Mouse (Mus musculus): ENCODE data around the gene Hspd1. TPM values are rescaled to one million over a fixed set of nuclear protein-coding genes. Genes with fewer than 3 reads are reported as not detected.
"Not testable (repeated sequence)": the region's sequence is repeated elsewhere in the genome, so short reads cannot be mapped to it uniquely, and the experiment has no call there.

The Hspd1 gene
- polyA plus RNA-seq, 1 experiment from 2014 or later = 255 TPM

DNA sequence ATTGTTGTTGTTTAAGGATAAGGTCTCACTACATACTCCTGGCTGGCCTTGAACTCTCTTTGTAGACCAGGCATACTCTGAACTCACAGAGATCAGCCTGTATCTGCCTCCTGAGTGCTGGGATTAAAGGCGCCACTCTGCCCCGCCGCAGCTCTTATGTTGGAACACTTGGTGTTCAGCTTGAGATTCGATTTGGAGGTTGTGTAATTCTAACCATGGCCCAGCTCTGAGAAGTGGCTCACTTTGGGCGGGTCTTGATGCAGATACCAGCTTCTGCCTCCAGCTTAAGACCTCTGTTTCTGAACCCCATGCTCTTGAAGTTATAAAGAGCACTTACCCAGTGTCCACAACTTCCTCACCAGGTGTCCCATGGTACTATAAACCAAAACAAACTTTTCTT, 41.7 kb upstream of the Hspd1 start:
- no peaks in the 10 kb centered on the region for H3K36me3 ChIP-seq (ENCODE audit: control insufficient read depth, insufficient read depth, low read length)
- no peak overlapping the region for H3K9ac ChIP-seq (ENCODE audit: low read depth, low read length)
- H3K4me3 ChIP-seq (ENCODE audit: low read depth, low read length) = no peak overlapping the region
- peaks cover 19% of the 10 kb centered on the region for H3K4me1 ChIP-seq (ENCODE audit: control insufficient read depth, insufficient read depth, low read length)
- no peak overlapping the region for H3K4me2 ChIP-seq (ENCODE audit: low read length)
- H3K9me3 ChIP-seq (replicated peaks; ENCODE audit: control insufficient read depth, low read length, poor library complexity, severe bottlenecking) = no peaks in the 10 kb centered on the region
- H3K27me3 ChIP-seq (ENCODE audit: control insufficient read depth, insufficient read depth, low read depth, low read length) = no peaks in the 10 kb centered on the region
- ATAC-seq = no peak
- 94% methylated on average over 5 of the region's 5 CpGs for WGBS
- H3K27ac ChIP-seq (ENCODE audit: low read length) = no peak overlapping the region

DNA sequence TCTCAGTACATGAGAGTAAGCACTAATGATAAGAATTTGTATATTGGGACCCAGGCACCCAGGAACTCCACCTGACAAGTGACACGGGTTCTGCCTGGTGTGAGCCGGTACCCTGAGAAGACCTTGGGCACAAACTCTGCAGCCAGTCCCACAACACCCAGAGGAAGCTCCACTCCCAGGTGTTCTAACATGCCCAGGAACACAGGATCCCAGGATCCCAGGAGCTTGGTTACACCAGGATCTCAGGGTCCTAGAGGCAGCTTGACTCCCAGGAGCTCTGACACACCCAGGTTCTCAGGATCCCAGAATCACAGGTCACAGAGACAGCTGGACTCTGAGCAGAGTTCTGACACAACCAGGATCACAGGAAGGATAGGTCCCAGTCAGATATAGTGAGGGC, 36.1 kb upstream of the Hspd1 start:
- WGBS = 95% methylated on average over 2 of the region's 2 CpGs
- ATAC-seq; H3K9ac ChIP-seq (ENCODE audit: low read depth, low read length); H3K4me3 ChIP-seq (ENCODE audit: low read depth, low read length); H3K27ac ChIP-seq (ENCODE audit: low read length); H3K4me2 ChIP-seq (ENCODE audit: low read length); H3K27me3 ChIP-seq (ENCODE audit: control insufficient read depth, insufficient read depth, low read depth, low read length); H3K36me3 ChIP-seq (ENCODE audit: control insufficient read depth, insufficient read depth, low read length); H3K4me1 ChIP-seq (ENCODE audit: control insufficient read depth, insufficient read depth, low read length); H3K9me3 ChIP-seq (replicated peaks; ENCODE audit: control insufficient read depth, low read length, poor library complexity, severe bottlenecking): not testable (repeated sequence)

DNA sequence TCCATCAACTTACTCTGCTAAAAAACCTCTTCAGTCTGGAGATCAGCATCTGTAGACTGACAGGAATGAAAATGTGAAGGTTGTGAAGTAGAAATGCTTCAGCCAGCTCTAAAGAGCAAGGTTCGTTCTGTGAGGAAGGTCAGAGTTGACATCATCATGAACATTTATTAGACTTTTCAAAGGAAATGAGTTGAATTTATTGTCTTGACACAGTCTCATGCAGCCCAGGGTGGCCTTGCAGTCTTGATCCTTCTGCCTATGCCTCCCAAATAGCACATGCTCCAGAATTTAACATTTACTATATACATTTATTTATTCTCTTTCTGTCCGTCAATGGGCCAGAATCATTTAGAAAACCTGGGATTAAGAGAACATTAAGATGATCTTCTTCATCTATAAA, 35.5 kb upstream of the Hspd1 start:
- no peaks in the 10 kb centered on the region for H3K27me3 ChIP-seq (ENCODE audit: control insufficient read depth, insufficient read depth, low read depth, low read length)
- H3K4me1 ChIP-seq (ENCODE audit: control insufficient read depth, insufficient read depth, low read length) = no peaks in the 10 kb centered on the region
- WGBS = 89% methylated on average over 2 of the region's 2 CpGs
- H3K4me3 ChIP-seq (ENCODE audit: low read depth, low read length) = no peak overlapping the region
- no peak overlapping the region for H3K9ac ChIP-seq (ENCODE audit: low read depth, low read length)
- ATAC-seq = no peak
- no peaks in the 10 kb centered on the region for H3K36me3 ChIP-seq (ENCODE audit: control insufficient read depth, insufficient read depth, low read length)
- H3K27ac ChIP-seq (ENCODE audit: low read length) = no peak overlapping the region
- H3K4me2 ChIP-seq (ENCODE audit: low read length) = no peak overlapping the region
- no peaks in the 10 kb centered on the region for H3K9me3 ChIP-seq (replicated peaks; ENCODE audit: control insufficient read depth, low read length, poor library complexity, severe bottlenecking)

DNA sequence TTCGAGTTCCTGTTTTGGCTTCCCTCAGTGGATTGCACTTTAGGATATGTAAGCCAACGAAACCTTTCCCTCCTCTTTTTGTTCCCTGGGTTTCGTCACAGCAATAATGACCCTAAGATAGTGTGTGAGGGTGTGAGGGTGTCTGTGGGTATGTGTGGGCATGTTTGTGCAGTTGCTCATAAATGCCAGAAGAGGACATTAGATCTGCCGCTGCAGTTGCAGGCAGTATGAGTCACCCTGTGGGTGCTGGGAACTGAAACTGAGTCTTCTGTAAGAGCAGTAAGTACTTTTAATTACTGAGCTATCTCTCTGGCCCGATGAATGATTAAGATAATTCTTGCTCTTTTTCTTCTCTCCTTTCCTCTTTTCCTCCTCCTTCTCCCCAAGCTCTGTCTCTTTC, 35.0 kb upstream of the Hspd1 start:
- no peak overlapping the region for H3K4me2 ChIP-seq (ENCODE audit: low read length)
- H3K4me1 ChIP-seq (ENCODE audit: control insufficient read depth, insufficient read depth, low read length) = no peaks in the 10 kb centered on the region
- ATAC-seq = no peak
- WGBS = 92% methylated on average over 5 of the region's 5 CpGs
- no peak overlapping the region for H3K27ac ChIP-seq (ENCODE audit: low read length)
- H3K27me3 ChIP-seq (ENCODE audit: control insufficient read depth, insufficient read depth, low read depth, low read length) = no peaks in the 10 kb centered on the region
- no peak overlapping the region for H3K9ac ChIP-seq (ENCODE audit: low read depth, low read length)
- H3K9me3 ChIP-seq (replicated peaks; ENCODE audit: control insufficient read depth, low read length, poor library complexity, severe bottlenecking) = no peaks in the 10 kb centered on the region
- no peak overlapping the region for H3K4me3 ChIP-seq (ENCODE audit: low read depth, low read length)
- no peaks in the 10 kb centered on the region for H3K36me3 ChIP-seq (ENCODE audit: control insufficient read depth, insufficient read depth, low read length)

DNA sequence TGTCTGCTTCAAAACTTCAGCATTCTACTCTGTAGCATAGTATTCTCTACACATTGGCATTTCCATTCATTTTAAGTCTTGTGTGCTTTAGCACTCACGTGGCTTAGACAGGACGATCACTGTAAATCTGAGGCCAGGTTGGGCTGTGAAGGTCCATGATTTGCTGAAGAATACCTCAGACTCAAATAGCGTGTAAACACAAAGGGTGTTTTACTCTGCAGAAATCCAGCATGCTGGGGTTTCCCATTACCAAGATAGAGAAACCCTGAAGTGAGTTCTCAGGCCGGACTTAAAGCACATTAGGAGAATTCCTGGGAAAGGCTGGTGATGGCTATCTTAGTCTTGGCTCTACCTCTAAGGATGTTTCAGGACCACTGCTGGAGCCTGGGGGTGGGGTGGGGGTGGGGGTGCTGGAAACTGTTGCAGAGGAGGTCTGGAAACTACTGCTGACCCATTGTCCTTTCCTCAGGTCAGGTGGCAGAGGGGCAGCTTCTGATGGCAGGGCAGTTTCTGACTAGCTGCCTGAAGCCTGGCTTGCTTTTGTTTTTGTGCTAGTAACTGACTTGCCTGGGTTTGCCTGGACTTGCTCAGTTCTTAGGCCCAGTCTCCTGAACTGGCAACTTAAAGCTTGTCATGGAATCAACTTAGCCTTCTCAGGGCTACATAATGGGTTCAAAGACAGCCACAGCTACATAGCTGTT, 21.2 kb upstream of the Hspd1 start:
- no peak overlapping the region for H3K4me3 ChIP-seq (ENCODE audit: low read depth, low read length)
- ATAC-seq = no peak
- no peaks in the 10 kb centered on the region for H3K27me3 ChIP-seq (ENCODE audit: control insufficient read depth, insufficient read depth, low read depth, low read length)
- no peak overlapping the region for H3K9ac ChIP-seq (ENCODE audit: low read depth, low read length)
- H3K27ac ChIP-seq (ENCODE audit: low read length) = no peak overlapping the region
- no peak overlapping the region for H3K4me2 ChIP-seq (ENCODE audit: low read length)
- 0 out of 2 replicates have a peak, but pooled peaks cover 4% of the 10 kb centered on the region for H3K9me3 ChIP-seq (replicated peaks; ENCODE audit: control insufficient read depth, low read length, poor library complexity, severe bottlenecking)
- H3K4me1 ChIP-seq (ENCODE audit: control insufficient read depth, insufficient read depth, low read length) = no peaks in the 10 kb centered on the region
- H3K36me3 ChIP-seq (ENCODE audit: control insufficient read depth, insufficient read depth, low read length) = no peaks in the 10 kb centered on the region
- 90% methylated on average over 4 of the region's 4 CpGs for whole genome bisulfite sequencing

DNA sequence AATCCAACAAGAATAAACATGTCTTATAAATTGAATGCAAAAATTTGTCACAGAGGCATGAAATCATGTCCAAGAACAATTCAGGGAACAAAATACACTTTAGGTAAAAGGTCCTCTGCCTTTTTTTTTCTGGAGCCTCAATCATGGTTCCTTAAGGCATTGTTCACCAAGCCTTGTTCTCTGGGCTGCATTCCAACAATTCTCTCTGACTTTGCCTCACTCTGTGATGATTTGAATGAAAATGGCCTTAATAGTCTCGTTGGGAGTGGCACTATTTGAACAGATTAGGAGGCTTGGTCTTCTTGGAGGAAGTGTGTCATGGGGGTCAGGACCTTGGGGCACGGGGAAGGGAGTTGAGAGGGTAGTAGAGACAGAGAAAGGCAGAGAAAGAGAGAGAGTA, 20.4 kb upstream of the Hspd1 start:
- Histone ChIP-seq H3K4me1 (ENCODE audit: control insufficient read depth, insufficient read depth, low read length) (no peaks in the 10 kb centered on the region), H3K9me3 (replicated peaks; ENCODE audit: control insufficient read depth, low read length, poor library complexity, severe bottlenecking) (0 out of 2 replicates have a peak, but pooled peaks cover 4% of the 10 kb centered on the region), H3K9ac (ENCODE audit: low read depth, low read length) (no peak overlapping the region), H3K27ac (ENCODE audit: low read length) (no peak overlapping the region), H3K4me3 (ENCODE audit: low read depth, low read length) (no peak overlapping the region), H3K36me3 (ENCODE audit: control insufficient read depth, insufficient read depth, low read length) (no peaks in the 10 kb centered on the region), H3K27me3 (ENCODE audit: control insufficient read depth, insufficient read depth, low read depth, low read length) (no peaks in the 10 kb centered on the region), H3K4me2 (ENCODE audit: low read length) (no peak overlapping the region)
- 22% methylated on average over 2 of the region's 2 CpGs for WGBS
- ATAC-seq = no peak

DNA sequence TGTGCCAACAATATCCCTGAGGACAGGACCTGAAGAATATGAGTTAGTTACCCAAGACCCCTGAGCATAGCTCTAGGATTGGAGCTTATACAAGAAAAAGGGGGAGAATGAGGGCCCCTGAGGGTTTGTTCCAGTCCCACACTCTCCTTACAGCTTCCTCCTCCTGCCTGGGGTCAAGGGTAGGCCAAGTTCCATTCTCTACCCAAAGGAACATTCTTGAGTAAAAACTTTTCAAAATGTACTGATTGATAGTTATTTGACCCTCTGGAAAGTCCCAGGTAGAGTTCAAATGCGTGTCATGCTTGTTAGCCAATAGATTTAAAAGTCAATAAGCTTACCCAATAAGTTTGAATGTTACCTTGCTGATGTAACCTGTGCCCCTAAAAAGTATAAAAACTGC, 19.6 kb upstream of the Hspd1 start:
- no peak for ATAC-seq
- Histone ChIP-seq H3K27ac (ENCODE audit: low read length) (no peak overlapping the region), H3K9ac (ENCODE audit: low read depth, low read length) (no peak overlapping the region), H3K36me3 (ENCODE audit: control insufficient read depth, insufficient read depth, low read length) (no peaks in the 10 kb centered on the region), H3K4me2 (ENCODE audit: low read length) (no peak overlapping the region), H3K27me3 (ENCODE audit: control insufficient read depth, insufficient read depth, low read depth, low read length) (no peaks in the 10 kb centered on the region), H3K9me3 (replicated peaks; ENCODE audit: control insufficient read depth, low read length, poor library complexity, severe bottlenecking) (0 out of 2 replicates have a peak, but pooled peaks cover 4% of the 10 kb centered on the region), H3K4me1 (ENCODE audit: control insufficient read depth, insufficient read depth, low read length) (no peaks in the 10 kb centered on the region), H3K4me3 (ENCODE audit: low read depth, low read length) (no peak overlapping the region)
- WGBS = 86% methylated on average over 1 of the region's 1 CpGs

DNA sequence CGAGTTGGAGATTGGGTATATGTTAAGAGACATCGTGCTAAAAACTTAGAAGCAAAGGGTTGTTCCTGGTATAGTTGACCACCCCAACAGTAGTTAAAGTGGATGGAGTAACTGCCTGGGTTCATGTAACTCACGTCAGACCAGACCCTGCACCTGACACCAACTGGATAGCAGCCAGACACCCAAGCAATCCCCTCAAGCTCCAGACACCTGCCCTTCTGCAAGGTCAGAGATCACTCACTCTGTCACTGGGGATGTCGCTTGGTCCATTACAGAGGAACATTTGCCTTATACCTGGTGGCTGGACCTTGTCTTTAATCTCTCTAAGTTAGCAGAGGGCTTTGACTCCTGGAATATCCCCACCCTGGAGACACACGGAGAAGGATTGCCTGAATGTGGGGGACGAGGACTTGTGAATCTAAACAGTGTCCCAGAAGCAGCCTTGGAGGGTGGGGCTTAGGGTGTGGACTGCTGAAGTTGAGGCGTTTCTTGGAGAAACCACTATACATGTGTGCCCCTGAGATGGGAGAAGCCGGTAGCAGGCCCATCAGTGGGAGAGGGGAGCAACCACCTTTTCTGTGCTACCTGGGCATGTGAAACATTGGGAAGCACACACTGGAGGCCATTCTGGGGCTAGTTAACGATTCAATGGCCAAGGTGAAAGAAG, 19.0 kb upstream of the Hspd1 start:
- H3K27ac ChIP-seq (ENCODE audit: low read length) = no peak overlapping the region
- 89% methylated on average over 9 of the region's 9 CpGs for WGBS
- no peak overlapping the region for H3K9ac ChIP-seq (ENCODE audit: low read depth, low read length)
- H3K9me3 ChIP-seq (replicated peaks; ENCODE audit: control insufficient read depth, low read length, poor library complexity, severe bottlenecking) = 0 out of 2 replicates have a peak, but pooled peaks cover 4% of the 10 kb centered on the region
- no peaks in the 10 kb centered on the region for H3K27me3 ChIP-seq (ENCODE audit: control insufficient read depth, insufficient read depth, low read depth, low read length)
- H3K4me1 ChIP-seq (ENCODE audit: control insufficient read depth, insufficient read depth, low read length) = no peaks in the 10 kb centered on the region
- H3K36me3 ChIP-seq (ENCODE audit: control insufficient read depth, insufficient read depth, low read length) = no peaks in the 10 kb centered on the region
- no peak overlapping the region for H3K4me2 ChIP-seq (ENCODE audit: low read length)
- ATAC-seq = no peak
- no peak overlapping the region for H3K4me3 ChIP-seq (ENCODE audit: low read depth, low read length)

DNA sequence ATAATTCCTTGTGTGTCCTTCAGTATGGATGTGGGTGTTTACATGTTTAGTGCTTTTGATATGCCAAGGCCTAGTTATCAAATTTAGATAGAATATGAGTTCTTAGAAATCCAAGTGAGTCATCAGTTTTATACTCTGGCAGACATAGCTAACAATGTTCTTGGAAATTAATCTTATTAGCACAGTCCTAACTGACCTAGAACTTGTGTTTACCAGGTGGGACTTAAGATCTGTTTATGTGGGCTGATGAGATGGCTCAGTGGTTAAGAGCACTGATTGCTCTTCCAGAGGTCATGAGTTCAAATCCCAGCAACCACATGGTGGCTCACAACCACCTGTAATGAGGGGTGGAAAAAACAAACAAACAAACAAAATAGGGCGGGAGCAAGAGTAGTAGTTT, 4.4 kb upstream of the Hspd1 start:
- no peak for ATAC-seq
- no peak overlapping the region for H3K4me3 ChIP-seq (ENCODE audit: low read depth, low read length)
- H3K9ac ChIP-seq (ENCODE audit: low read depth, low read length) = no peak overlapping the region
- H3K9me3 ChIP-seq (replicated peaks; ENCODE audit: control insufficient read depth, low read length, poor library complexity, severe bottlenecking) = no peaks in the 10 kb centered on the region
- H3K4me2 ChIP-seq (ENCODE audit: low read length) = no peak overlapping the region
- H3K36me3 ChIP-seq (ENCODE audit: control insufficient read depth, insufficient read depth, low read length) = 0 out of 2 replicates have a peak, but pooled peaks cover 7% of the 10 kb centered on the region
- H3K4me1 ChIP-seq (ENCODE audit: control insufficient read depth, insufficient read depth, low read length) = peaks cover 12% of the 10 kb centered on the region
- 88% methylated on average over 1 of the region's 1 CpGs for WGBS
- H3K27me3 ChIP-seq (ENCODE audit: control insufficient read depth, insufficient read depth, low read depth, low read length) = no peaks in the 10 kb centered on the region
- H3K27ac ChIP-seq (ENCODE audit: low read length) = no peak overlapping the region

All from midbrain, embryonic 16.5 days (tissue).